Mouse (Mus musculus) CH12.LX (cell line): ENCODE results near the gene Qpctl.

Experiments
- BHLHE40 ChIP-seq: IDR thresholded peaks from 2 replicates; pipeline ENCODE4 v1.6.1; 2011; ENCODE audit warnings: mild to moderate bottlenecking, low read depth, low read length, improper control_type of control experiment
- CHD1 ChIP-seq: IDR thresholded peaks from 2 replicates; pipeline ENCODE4 v1.6.1; 2012; ENCODE audit warnings: low read depth, low read length, improper control_type of control experiment, inconsistent platforms
- CHD2 ChIP-seq: IDR thresholded peaks from 2 replicates; pipeline ENCODE4 v1.6.1; 2011; ENCODE audit warnings: low read length, improper control_type of control experiment
- CTCF ChIP-seq, 2 experiments: IDR thresholded peaks in 1 of 2; conservative IDR thresholded peaks in 1 of 2; 2 replicates each; pipeline ENCODE4 v1.5.1; 2011 to 2012; ENCODE audit warnings: low read depth in 2 of 2, low read length in 2 of 2, improper control_type of control experiment in 1 of 2, inconsistent platforms in 1 of 2, mild to moderate bottlenecking in 1 of 2, moderate library complexity in 1 of 2
- EP300 ChIP-seq: IDR thresholded peaks from 2 replicates; pipeline ENCODE4 v1.6.1; 2011; ENCODE audit warnings: low read length, improper control_type of control experiment
- IRF4 ChIP-seq: IDR thresholded peaks from 2 replicates; pipeline ENCODE4 v1.6.1; 2014; ENCODE audit warnings: low read depth, mild to moderate bottlenecking, inconsistent platforms, low read length, improper control_type of control experiment
- KAT2A ChIP-seq: IDR thresholded peaks from 2 replicates; pipeline ENCODE4 v1.6.1; 2012; ENCODE audit warnings: low read length, improper control_type of control experiment, inconsistent platforms; ENCODE audit not compliant: insufficient replicate concordance
- MAX ChIP-seq: IDR thresholded peaks from 2 replicates; pipeline ENCODE4 v1.6.1; 2011; ENCODE audit warnings: low read length, improper control_type of control experiment
- MEF2A ChIP-seq: IDR thresholded peaks from 2 replicates; pipeline ENCODE4 v1.6.1; 2014; ENCODE audit warnings: low read depth, mild to moderate bottlenecking, inconsistent platforms, low read length, improper control_type of control experiment, borderline replicate concordance
- PAX5 ChIP-seq: IDR thresholded peaks from 2 replicates; pipeline ENCODE4 v1.6.1; 2012; ENCODE audit warnings: low read length, inconsistent platforms, mixed read lengths
- POLR2A ChIP-seq: IDR thresholded peaks from 2 replicates; pipeline ENCODE4 v1.6.1; 2011; ENCODE audit warnings: low read depth, mild to moderate bottlenecking, improper control_type of control experiment, low read length
- SIN3A ChIP-seq: IDR thresholded peaks from 2 replicates; pipeline ENCODE4 v1.6.1; 2012; ENCODE audit warnings: low read length, improper control_type of control experiment, inconsistent platforms
- USF1 ChIP-seq: IDR thresholded peaks from 2 replicates; pipeline ENCODE4 v1.6.1; 2014; ENCODE audit warnings: low read depth, mild to moderate bottlenecking, inconsistent platforms, low read length, improper control_type of control experiment
- ZNF384 ChIP-seq: IDR thresholded peaks from 2 replicates; pipeline ENCODE4 v1.6.1; 2012; ENCODE audit warnings: low read depth, low read length, improper control_type of control experiment, inconsistent platforms

DNA sequence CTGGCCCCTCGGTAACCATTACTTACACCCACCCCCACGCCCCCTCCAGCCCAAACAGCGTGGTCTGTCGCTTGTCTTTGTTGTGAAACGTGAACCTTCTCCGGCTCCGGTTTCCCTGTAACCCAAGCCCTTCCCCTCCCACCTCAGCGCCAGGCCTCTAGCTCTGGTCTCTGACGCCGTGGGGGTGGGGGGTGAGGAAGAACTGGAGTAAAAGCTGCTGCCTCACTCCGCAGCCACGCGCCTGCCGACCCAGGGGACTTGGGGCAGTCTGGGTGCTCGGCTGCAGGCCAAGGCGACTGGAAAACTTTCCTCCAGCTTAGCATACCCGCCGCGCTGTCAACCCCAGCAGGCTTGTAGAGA is 53.4 kb downstream of the Qpctl start:
- peak; percentile 47; the same call in 1 of the 2 replicates for TF ChIP-seq BHLHE40
- no peak for TF ChIP-seq PAX5
- no peak for TF ChIP-seq CTCF (conservative IDR thresholded peaks at IDR 0.05 in 1 of 2, IDR thresholded peaks at IDR 0.05 in 1 of 2; ENCODE audit: low read depth in 2 of 2, low read length in 2 of 2)
- TF ChIP-seq MEF2A = no peak
- TF ChIP-seq CHD2 = 0 out of 2 replicates have a peak, but pooled peaks have one; percentile 13
- no peak for TF ChIP-seq ZNF384
- 0 out of 2 replicates have a peak, but pooled peaks have one; percentile 11 for TF ChIP-seq EP300
- no peak for TF ChIP-seq USF1
- TF ChIP-seq SIN3A = no peak
- TF ChIP-seq POLR2A = no peak
- no peak for TF ChIP-seq CHD1
- no peak for TF ChIP-seq MAX
- TF ChIP-seq IRF4 = no peak; the same call in 1 of the 2 replicates
- TF ChIP-seq KAT2A = no peak
